Mouse (Mus musculus): Measurements from ENCODE around the gene 9330161L09Rik. TPM values are rescaled to one million over a fixed set of nuclear protein-coding genes. Genes with fewer than 3 reads are reported as not detected.

9330161L09Rik gene
- polyA plus RNA-seq, 1 experiment from 2014 or later = 0.53 TPM

- WGBS = 8% methylated on average over 33 of the region's 33 CpGs
- Histone ChIP-seq H3K27me3 (ENCODE audit: insufficient read depth, poor library complexity, severe bottlenecking) (no peaks in the 10 kb centered on the region), H3K9me3 (no peaks in the 10 kb centered on the region), H3K27ac (peak overlapping the region; percentile 89), H3K4me1 (peaks cover 21% of the 10 kb centered on the region; the same call in 1 of the 2 replicates), H3K36me3 (peaks cover 11% of the 10 kb centered on the region), H3K4me3 (peak overlapping the region; percentile 96)
- no peak for DNase-seq (ENCODE audit: low spot score)
These were observed 17.6 kb upstream of the 9330161L09Rik start for GRCm38 (mm10) chr12:103425016-103425728.

GRCm38 (mm10) chr12:103408144-103408543 is 524 bp upstream of the 9330161L09Rik start:
- H3K27me3 ChIP-seq (ENCODE audit: insufficient read depth, poor library complexity, severe bottlenecking) = no peaks in the 10 kb centered on the region
- H3K9me3 ChIP-seq = no peaks in the 10 kb centered on the region
- no peak overlapping the region for H3K4me3 ChIP-seq
- WGBS = 90% methylated on average over 10 of the region's 10 CpGs
- peaks cover 95% of the 10 kb centered on the region for H3K36me3 ChIP-seq
- DNase-seq (ENCODE audit: low spot score) = no peak
- no peak overlapping the region for H3K27ac ChIP-seq
- no peaks in the 10 kb centered on the region for H3K4me1 ChIP-seq

- DNase-seq (ENCODE audit: low spot score) = no peak
- no peaks in the 10 kb centered on the region for H3K9me3 ChIP-seq
- H3K4me1 ChIP-seq = peaks cover 4% of the 10 kb centered on the region
- H3K27ac ChIP-seq = no peak overlapping the region
- WGBS = 85% methylated on average over 18 of the region's 18 CpGs
- H3K4me3 ChIP-seq = no peak overlapping the region
- H3K36me3 ChIP-seq = peaks cover 76% of the 10 kb centered on the region
- H3K27me3 ChIP-seq (ENCODE audit: insufficient read depth, poor library complexity, severe bottlenecking) = no peaks in the 10 kb centered on the region
These were observed 3.5 kb downstream of the 9330161L09Rik start for GRCm38 (mm10) chr12:103404131-103404530.

GRCm38 (mm10) chr12:103396751-103397150 is 10.9 kb downstream of the 9330161L09Rik start:
- peaks cover 10% of the 10 kb centered on the region; the same call in 1 of the 2 replicates for H3K36me3 ChIP-seq
- H3K9me3 ChIP-seq = no peaks in the 10 kb centered on the region
- no peak for DNase-seq (ENCODE audit: low spot score)
- H3K27ac ChIP-seq = 0 out of 2 replicates have a peak overlapping the region, but pooled peaks have one; percentile 25
- 65% methylated on average over 7 of the region's 7 CpGs for WGBS
- H3K4me3 ChIP-seq = no peak overlapping the region
- peaks cover 53% of the 10 kb centered on the region for H3K4me1 ChIP-seq
- H3K27me3 ChIP-seq (ENCODE audit: insufficient read depth, poor library complexity, severe bottlenecking) = no peaks in the 10 kb centered on the region

GRCm38 (mm10) chr12:103395486-103396275 is 11.9 kb downstream of the 9330161L09Rik start:
- WGBS = 75% methylated on average over 12 of the region's 12 CpGs
- H3K4me1 ChIP-seq = peaks cover 64% of the 10 kb centered on the region

GRCm38 (mm10) chr12:103393528-103393927 is 14.1 kb downstream of the 9330161L09Rik start:
- Histone ChIP-seq H3K27ac (peak overlapping the region; percentile 94), H3K9me3 (no peaks in the 10 kb centered on the region), H3K36me3 (no peaks in the 10 kb centered on the region), H3K27me3 (ENCODE audit: insufficient read depth, poor library complexity, severe bottlenecking) (no peaks in the 10 kb centered on the region), H3K4me1 (peaks cover 81% of the 10 kb centered on the region), H3K4me3 (no peak overlapping the region)
- peak; percentile 87 for DNase-seq (ENCODE audit: low spot score)
- whole genome bisulfite sequencing = 14% methylated on average over 6 of the region's 6 CpGs

More at GRCm38 (mm10) chr12:103395486-103396275, 11.9 kb downstream of the 9330161L09Rik start:
- DNase-seq (ENCODE audit: low spot score) = no peak
- no peaks in the 10 kb centered on the region for H3K27me3 ChIP-seq (ENCODE audit: insufficient read depth, poor library complexity, severe bottlenecking)
- no peak overlapping the region for H3K4me3 ChIP-seq
- no peaks in the 10 kb centered on the region for H3K9me3 ChIP-seq
- peak overlapping the region; percentile 52; the same call in 1 of the 2 replicates for H3K27ac ChIP-seq
- 0 out of 2 replicates have a peak, but pooled peaks cover 3% of the 10 kb centered on the region for H3K36me3 ChIP-seq

- H3K4me3 ChIP-seq = peak overlapping the region; percentile 76
- no peak for DNase-seq (ENCODE audit: low spot score)
- H3K36me3 ChIP-seq = no peaks in the 10 kb centered on the region
- H3K9me3 ChIP-seq = no peaks in the 10 kb centered on the region
- H3K4me1 ChIP-seq = peaks cover 67% of the 10 kb centered on the region
- WGBS = 54% methylated on average over 7 of the region's 7 CpGs
- peak overlapping the region; percentile 94 for H3K27ac ChIP-seq
- no peaks in the 10 kb centered on the region for H3K27me3 ChIP-seq (ENCODE audit: insufficient read depth, poor library complexity, severe bottlenecking)
These were observed 16.5 kb downstream of the 9330161L09Rik start for GRCm38 (mm10) chr12:103391098-103391497.

GRCm38 (mm10) chr12:103389982-103390381 is 17.6 kb downstream of the 9330161L09Rik start:
- DNase-seq (ENCODE audit: low spot score) = no peak
- H3K4me1 ChIP-seq = peaks cover 56% of the 10 kb centered on the region
- 68% methylated on average over 4 of the region's 4 CpGs for WGBS

GRCm38 (mm10) chr12:103389348-103389727 is 18.3 kb downstream of the 9330161L09Rik start:
- 42% methylated on average over 2 of the region's 2 CpGs for whole genome bisulfite sequencing
- peak overlapping the region; percentile 94 for H3K27ac ChIP-seq
- no peak for DNase-seq (ENCODE audit: low spot score)

More at GRCm38 (mm10) chr12:103389982-103390381, 17.6 kb downstream of the 9330161L09Rik start:
- Histone ChIP-seq H3K36me3 (no peaks in the 10 kb centered on the region), H3K9me3 (no peaks in the 10 kb centered on the region), H3K4me3 (peak overlapping the region; percentile 76), H3K27me3 (ENCODE audit: insufficient read depth, poor library complexity, severe bottlenecking) (no peaks in the 10 kb centered on the region), H3K27ac (peak overlapping the region; percentile 94)

GRCm38 (mm10) chr12:103388505-103389347 is 18.9 kb downstream of the 9330161L09Rik start, which contains the start of gene Otub2:
Gene Otub2 (plus strand): TSS chr12:103388682.
- Histone ChIP-seq H3K4me1 (peaks cover 52% of the 10 kb centered on the region), H3K27ac (peak within 1 kb of the TSS; percentile 94), H3K4me3 (peak within 1 kb of the TSS; percentile 76), H3K27me3 (ENCODE audit: insufficient read depth, poor library complexity, severe bottlenecking) (no peaks in the 10 kb centered on the region), H3K9me3 (no peaks in the 10 kb centered on the region), H3K36me3 (no peaks in the 10 kb centered on the region)
- DNase-seq (ENCODE audit: low spot score) = peak; percentile 99
- WGBS = 1% methylated on average over 58 of the region's 58 CpGs

More at GRCm38 (mm10) chr12:103389348-103389727, 18.3 kb downstream of the 9330161L09Rik start:
- Histone ChIP-seq H3K4me3 (peak overlapping the region; percentile 76), H3K9me3 (no peaks in the 10 kb centered on the region), H3K4me1 (peaks cover 55% of the 10 kb centered on the region), H3K27me3 (ENCODE audit: insufficient read depth, poor library complexity, severe bottlenecking) (no peaks in the 10 kb centered on the region), H3K36me3 (no peaks in the 10 kb centered on the region)

GRCm38 (mm10) chr12:103380226-103380625 is 27.4 kb downstream of the 9330161L09Rik start:
- no peak overlapping the region for H3K4me3 ChIP-seq
- no peaks in the 10 kb centered on the region for H3K9me3 ChIP-seq
- no peak overlapping the region for H3K27ac ChIP-seq
- WGBS = 77% methylated on average over 4 of the region's 4 CpGs
- H3K27me3 ChIP-seq (ENCODE audit: insufficient read depth, poor library complexity, severe bottlenecking) = no peaks in the 10 kb centered on the region
- DNase-seq (ENCODE audit: low spot score) = no peak
- no peaks in the 10 kb centered on the region for H3K36me3 ChIP-seq
- H3K4me1 ChIP-seq = peaks cover 5% of the 10 kb centered on the region; the same call in 1 of the 2 replicates

- Histone ChIP-seq H3K9me3 (no peaks in the 10 kb centered on the region), H3K27me3 (ENCODE audit: insufficient read depth, poor library complexity, severe bottlenecking) (no peaks in the 10 kb centered on the region), H3K27ac (0 out of 2 replicates have a peak overlapping the region, but pooled peaks have one; percentile 19), H3K4me1 (peaks cover 18% of the 10 kb centered on the region), H3K4me3 (no peak overlapping the region), H3K36me3 (no peaks in the 10 kb centered on the region)
- 69% methylated on average over 4 of the region's 4 CpGs for WGBS
- no peak for DNase-seq (ENCODE audit: low spot score)
These were observed 30.8 kb downstream of the 9330161L09Rik start for GRCm38 (mm10) chr12:103376774-103377173.

All from heart, embryonic 10.5 days (tissue).